Mouse (Mus musculus) heart, embryonic 15.5 days (tissue): ENCODE data around the gene Hba-a2. TPM values are rescaled to one million over a fixed set of nuclear protein-coding genes. Genes with fewer than 3 reads are reported as not detected.

Experiments used
- ATAC-seq: fragments of 200-750 bp; cut with Nextera tagmentation; replicated peaks from 2 replicates; pipeline ENCODE4 v1.8.0; 2017; ENCODE audit warnings: low read depth, moderate TSS enrichment; ENCODE audit not compliant: insufficient number of reproducible peaks, insufficient read depth, low FRiP score
- H3K27ac ChIP-seq: fragments of 300-500 bp; sonication (generic); 2 replicates; pipeline ENCODE4 v1.5.1; 2015; ENCODE audit warnings: mild to moderate bottlenecking, inconsistent platforms
- H3K27me3 ChIP-seq: fragments of 300-500 bp; sonication (generic); 2 replicates; pipeline ENCODE4 v1.6.1; 2015; ENCODE audit warnings: inconsistent platforms
- H3K36me3 ChIP-seq: fragments of 300-500 bp; sonication (generic); 2 replicates; pipeline ENCODE4 v1.6.1; 2015; ENCODE audit warnings: mild to moderate bottlenecking, inconsistent platforms
- H3K4me1 ChIP-seq: fragments of 300-500 bp; sonication (generic); replicated peaks from 2 replicates; pipeline ENCODE4 v1.6.1; 2015; ENCODE audit warnings: inconsistent platforms
- H3K4me2 ChIP-seq: fragments of 300-500 bp; sonication (generic); 2 replicates; pipeline ENCODE4 v1.6.1; 2015; ENCODE audit warnings: inconsistent platforms, mild to moderate bottlenecking, moderate library complexity
- H3K4me3 ChIP-seq: fragments of 300-500 bp; sonication (generic); 2 replicates; pipeline ENCODE4 v1.5.1; 2015; ENCODE audit warnings: mild to moderate bottlenecking, inconsistent platforms
- H3K9ac ChIP-seq: fragments of 300-500 bp; sonication (generic); 2 replicates; pipeline ENCODE4 v1.6.1; 2015; ENCODE audit warnings: mild to moderate bottlenecking, inconsistent platforms
- H3K9me3 ChIP-seq: fragments of 300-500 bp; sonication (generic); replicated peaks from 2 replicates; pipeline ENCODE4 v1.6.1; 2016; ENCODE audit warnings: inconsistent platforms
- WGBS: fragments of 180-500 bp; shearing (Covaris S2); methylation state at CpG from one replicate; pipeline ENCODE4 v1.1.7; 2015; ENCODE audit warnings: mixed read lengths; 5-methylcytosine and 5-hydroxymethylcytosine counted together
- polyA plus RNA-seq: library from polyadenylated mRNA; unstranded; fragments of >200 nt; fragmentation: Nextera tagmentation; extraction: Ambion mirVana; gene quantifications from 2 replicates; pipeline ENCODE4 v1.2.1, GENCODE M21; 2015

The Hba-a2 gene
- polyA plus RNA-seq, 1 experiment from 2014 or later, result 65,648 TPM

GRCm38 (mm10) chr11:32300279-32301267 is 4.3 kb downstream of the Hba-a2 start:
- peak overlapping the region; percentile 44 for H3K4me2 ChIP-seq
- 47% methylated on average over 15 of the region's 17 CpGs for WGBS
- ATAC-seq, result no peak
- peaks cover 21% of the 10 kb centered on the region for H3K27me3 ChIP-seq
- H3K9ac ChIP-seq, result no peak overlapping the region
- H3K4me1 ChIP-seq, result 0 out of 2 replicates have a peak, but pooled peaks cover 2% of the 10 kb centered on the region
- no peak overlapping the region for H3K27ac ChIP-seq
- no peaks in the 10 kb centered on the region for H3K9me3 ChIP-seq
- no peaks in the 10 kb centered on the region for H3K36me3 ChIP-seq
- no peak overlapping the region; the same call in 1 of the 2 replicates for H3K4me3 ChIP-seq

- Histone ChIP-seq H3K9me3 (no peaks in the 10 kb centered on the region), H3K27ac (no peak overlapping the region), H3K36me3 (no peaks in the 10 kb centered on the region), H3K4me3 (no peak overlapping the region), H3K27me3 (peaks cover 21% of the 10 kb centered on the region), H3K4me1 (0 out of 2 replicates have a peak, but pooled peaks cover 2% of the 10 kb centered on the region), H3K9ac (no peak overlapping the region), H3K4me2 (no peak overlapping the region)
- WGBS, result 66% methylated on average over 1 of the region's 1 CpGs
- ATAC-seq, result no peak
These were observed 5.2 kb downstream of the Hba-a2 start for GRCm38 (mm10) chr11:32301506-32301905.

GRCm38 (mm10) chr11:32302824-32303419 is 6.6 kb downstream of the Hba-a2 start:
- 45% methylated on average over 2 of the region's 2 CpGs for WGBS

GRCm38 (mm10) chr11:32303455-32303854 is 7.2 kb downstream of the Hba-a2 start:
- Histone ChIP-seq H3K9ac (no peak overlapping the region), H3K4me1 (0 out of 2 replicates have a peak, but pooled peaks cover 2% of the 10 kb centered on the region), H3K4me3 (no peak overlapping the region), H3K27me3 (peaks cover 21% of the 10 kb centered on the region), H3K27ac (no peak overlapping the region), H3K4me2 (no peak overlapping the region), H3K9me3 (no peaks in the 10 kb centered on the region), H3K36me3 (no peaks in the 10 kb centered on the region)
- 69% methylated on average over 1 of the region's 1 CpGs for WGBS
- ATAC-seq, result no peak

More at GRCm38 (mm10) chr11:32302824-32303419, 6.6 kb downstream of the Hba-a2 start:
- Histone ChIP-seq H3K9ac (no peak overlapping the region), H3K9me3 (no peaks in the 10 kb centered on the region), H3K4me2 (no peak overlapping the region), H3K4me3 (no peak overlapping the region), H3K27me3 (peaks cover 21% of the 10 kb centered on the region), H3K27ac (no peak overlapping the region), H3K4me1 (0 out of 2 replicates have a peak, but pooled peaks cover 2% of the 10 kb centered on the region), H3K36me3 (no peaks in the 10 kb centered on the region)
- ATAC-seq, result no peak

GRCm38 (mm10) chr11:32307006-32307405 is 10.7 kb downstream of the Hba-a2 start:
- Histone ChIP-seq H3K4me1 (peaks cover 3% of the 10 kb centered on the region; the same call in 1 of the 2 replicates), H3K4me3 (no peak overlapping the region), H3K27ac (no peak overlapping the region), H3K27me3 (peaks cover 11% of the 10 kb centered on the region; the same call in 1 of the 2 replicates), H3K9me3 (no peaks in the 10 kb centered on the region), H3K9ac (no peak overlapping the region), H3K4me2 (no peak overlapping the region), H3K36me3 (no peaks in the 10 kb centered on the region)
- 74% methylated on average over 1 of the region's 1 CpGs for WGBS
- no peak for ATAC-seq

- Histone ChIP-seq H3K4me2 (no peak overlapping the region), H3K9ac (no peak overlapping the region), H3K4me3 (no peak overlapping the region), H3K27ac (no peak overlapping the region), H3K9me3 (no peaks in the 10 kb centered on the region), H3K36me3 (no peaks in the 10 kb centered on the region), H3K27me3 (peaks cover 7% of the 10 kb centered on the region; the same call in 1 of the 2 replicates), H3K4me1 (peaks cover 3% of the 10 kb centered on the region)
- no peak for ATAC-seq
- WGBS, result 66% methylated on average over 4 of the region's 4 CpGs
These were observed 13.2 kb downstream of the Hba-a2 start for GRCm38 (mm10) chr11:32309446-32309845.

GRCm38 (mm10) chr11:32309928-32310327 is 13.6 kb downstream of the Hba-a2 start:
- Histone ChIP-seq H3K4me3 (no peak overlapping the region), H3K4me1 (peaks cover 3% of the 10 kb centered on the region), H3K36me3 (no peaks in the 10 kb centered on the region), H3K4me2 (no peak overlapping the region), H3K27me3 (peaks cover 7% of the 10 kb centered on the region; the same call in 1 of the 2 replicates), H3K27ac (no peak overlapping the region), H3K9ac (no peak overlapping the region), H3K9me3 (no peaks in the 10 kb centered on the region)
- no peak for ATAC-seq
- WGBS, result 65% methylated on average over 3 of the region's 3 CpGs

GRCm38 (mm10) chr11:32316009-32316408 is 19.7 kb downstream of the Hba-a2 start:
- Histone ChIP-seq H3K4me1 (no peaks in the 10 kb centered on the region; the same call in 1 of the 2 replicates), H3K36me3 (no peaks in the 10 kb centered on the region), H3K4me2 (no peak overlapping the region), H3K4me3 (no peak overlapping the region), H3K27me3 (peaks cover 6% of the 10 kb centered on the region; the same call in 1 of the 2 replicates), H3K9ac (no peak overlapping the region), H3K27ac (no peak overlapping the region), H3K9me3 (no peaks in the 10 kb centered on the region)
- no peak for ATAC-seq
- WGBS, result 82% methylated on average over 3 of the region's 3 CpGs

GRCm38 (mm10) chr11:32320507-32321195 is 24.4 kb downstream of the Hba-a2 start:
- H3K4me3 ChIP-seq, result no peak overlapping the region
- H3K27ac ChIP-seq, result no peak overlapping the region
- 0 out of 2 replicates have a peak, but pooled peaks cover 2% of the 10 kb centered on the region for H3K27me3 ChIP-seq
- ATAC-seq, result no peak
- H3K4me1 ChIP-seq, result peaks cover 5% of the 10 kb centered on the region
- H3K9ac ChIP-seq, result no peak overlapping the region
- H3K36me3 ChIP-seq, result no peaks in the 10 kb centered on the region
- 58% methylated on average over 11 of the region's 11 CpGs for WGBS
- H3K4me2 ChIP-seq, result no peak overlapping the region
- no peaks in the 10 kb centered on the region for H3K9me3 ChIP-seq

- 0 out of 2 replicates have a peak, but pooled peaks have one; percentile 35 for ATAC-seq
- no peaks in the 10 kb centered on the region for H3K36me3 ChIP-seq
- H3K27ac ChIP-seq, result no peak overlapping the region
- no peaks in the 10 kb centered on the region for H3K9me3 ChIP-seq
- H3K9ac ChIP-seq, result no peak overlapping the region
- peaks cover 5% of the 10 kb centered on the region for H3K4me1 ChIP-seq
- 0 out of 2 replicates have a peak, but pooled peaks cover 2% of the 10 kb centered on the region for H3K27me3 ChIP-seq
- H3K4me3 ChIP-seq, result no peak overlapping the region
- WGBS, result 37% methylated on average over 8 of the region's 8 CpGs
- H3K4me2 ChIP-seq, result no peak overlapping the region
These were observed 24.9 kb downstream of the Hba-a2 start for GRCm38 (mm10) chr11:32321196-32321565.

GRCm38 (mm10) chr11:32324609-32325008 is 28.3 kb downstream of the Hba-a2 start:
- Histone ChIP-seq H3K27ac (no peak overlapping the region), H3K4me1 (peaks cover 5% of the 10 kb centered on the region), H3K9me3 (no peaks in the 10 kb centered on the region), H3K9ac (no peak overlapping the region), H3K36me3 (no peaks in the 10 kb centered on the region), H3K27me3 (0 out of 2 replicates have a peak, but pooled peaks cover 6% of the 10 kb centered on the region), H3K4me2 (peak overlapping the region; percentile 58), H3K4me3 (peak overlapping the region; percentile 34)
- WGBS, result 6% methylated on average over 15 of the region's 15 CpGs
- peak; percentile 58; the same call in 1 of the 2 replicates for ATAC-seq
